In the genomic region with DNA sequence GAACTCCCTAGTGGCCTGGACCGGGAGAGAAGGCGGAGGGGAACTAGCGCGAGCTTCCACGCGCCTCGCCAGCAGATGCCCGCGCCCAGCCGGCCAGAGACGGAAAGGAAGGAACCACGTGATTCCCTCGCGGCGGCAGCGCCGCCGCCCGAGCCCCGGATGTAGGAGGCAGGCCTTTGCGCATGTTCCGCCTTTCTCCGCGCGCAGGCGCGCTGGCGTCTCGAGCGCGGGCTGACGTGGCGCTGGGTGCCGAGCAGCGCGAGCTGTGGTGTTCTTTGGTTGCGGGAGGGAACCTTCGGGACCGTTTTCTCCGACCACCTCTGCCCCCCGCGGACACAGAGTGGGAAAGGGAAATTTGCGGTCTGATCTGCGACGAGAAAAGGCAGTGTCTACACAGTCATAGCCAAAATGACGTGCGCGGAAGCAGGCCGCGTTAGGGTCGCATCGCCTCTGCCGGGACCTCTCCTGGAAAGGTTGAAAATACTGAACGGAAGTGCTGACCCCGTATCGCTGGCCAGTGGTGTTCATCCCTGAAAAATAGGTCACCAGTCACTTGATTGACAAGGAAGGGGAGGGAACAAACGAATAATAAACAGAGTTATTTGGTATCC, we compare ENCODE assay signal across 8 mouse cellular contexts. TPM values are rescaled to one million over a fixed set of nuclear protein-coding genes. Genes with fewer than 3 reads are reported as not detected.
DNase-seq lines count a peak whose midpoint lies in the region; ATAC-seq and TF ChIP-seq lines count a peak whose summit lies in the region.

A gene (minus strand): TSS at position 108 of the 611 bp plus-strand sequence.

- TF ChIP-seq POLR2A in cortical plate, adult 2 months (IDR thresholded peaks at IDR 0.05; ENCODE audit: extremely low read depth, insufficient read depth, low read length) = peak; percentile 94

- H3K4me1 ChIP-seq in cortical plate, adult 2 months (ENCODE audit: control insufficient read depth, insufficient read depth, low read length) = peaks cover 2% of the 10 kb centered on the region; the same call in 1 of the 2 replicates

- TF ChIP-seq CTCF in cortical plate, adult 2 months (IDR thresholded peaks at IDR 0.05; ENCODE audit: extremely low read depth, insufficient read depth, low read length) = no peak

- ATAC-seq in activated CD4-positive, CD25-positive, alpha-beta regulatory T cell, adult 4 months = peak; percentile 84
- ATAC-seq in megakaryocyte progenitor cell, adult 5-6 weeks (replicated peaks; ENCODE audit: poor library complexity) = peak; percentile 73

- H3K27ac ChIP-seq in cortical plate, adult 2 months (ENCODE audit: insufficient read depth, low read length) = peak within 1 kb of the TSS; percentile 93

- peak within 1 kb of the TSS; percentile 70 for H3K4me3 ChIP-seq in cortical plate, adult 2 months (ENCODE audit: insufficient read depth, low read length)

- peak; percentile 96 for DNase-seq in gastrocnemius, postnatal 10 days
- DNase-seq in induced T-regulatory cell, adult 2 months (ENCODE audit: low read depth) = peak; percentile 96
- DNase-seq in left cerebral cortex, adult 9 months (ENCODE audit: low spot score in 2 of 2) = peak; percentile 80 to 93
- DNase-seq in right cerebral cortex, postnatal 14 days = peak; percentile 96
- peak; percentile 91 to 94 for DNase-seq in urinary bladder, postnatal 36 days (ENCODE audit: low spot score in 2 of 2)

RNA-seq across cellular contexts. Expression of the gene that starts here (rescaled TPM):
- 100 to 1,000 TPM; 111 to 134 TPM for polyA plus RNA-seq in activated CD4-positive, CD25-positive, alpha-beta regulatory T cell, adult 4 months (2017; shearing (Covaris generic))
- polyA plus RNA-seq in cortical plate, adult 2 months (2012; rRNA removed) = 58.0 and 60.6 TPM in 2 replicates
- total RNA-seq in gastrocnemius, postnatal 10 days (2021) = 100 to 1,000 TPM in 1 of 2 experiments, 10 to 100 TPM in 1; 96.2 to 105 TPM
- 277 and 314 TPM in 2 replicates for total RNA-seq in megakaryocyte progenitor cell, adult 5-6 weeks (2015)
- total RNA-seq in megakaryocyte progenitor cell, adult 5-6 weeks (2017) = 313 and 434 TPM in 2 replicates

Comparison
In these comparisons a context has a peak if more than half of its experiments do, and no peak if none do; other contexts are left out.
1. Peak in every context shown above with its lines: DNase-seq, ATAC-seq, H3K4me3 ChIP-seq and H3K27ac ChIP-seq.